Mouse (Mus musculus) cerebellum, postnatal 25 days (tissue): ENCODE results near the gene Mtrf1l.

Experiments used
- DNase-seq, 2 experiments: peaks; one replicate each; pipeline ENCODE4 v3.0.0; 2021; ENCODE audit warnings: mixed read lengths in 2 of 2

Gene Mtrf1l

GRCm38 (mm10) chr10:5823740-5824491 lies at the start of gene Mtrf1l:
TSS of gene Mtrf1l (minus strand) at chr10:5823910.
- DNase-seq = peak; percentile 95 to 97

DNA sequence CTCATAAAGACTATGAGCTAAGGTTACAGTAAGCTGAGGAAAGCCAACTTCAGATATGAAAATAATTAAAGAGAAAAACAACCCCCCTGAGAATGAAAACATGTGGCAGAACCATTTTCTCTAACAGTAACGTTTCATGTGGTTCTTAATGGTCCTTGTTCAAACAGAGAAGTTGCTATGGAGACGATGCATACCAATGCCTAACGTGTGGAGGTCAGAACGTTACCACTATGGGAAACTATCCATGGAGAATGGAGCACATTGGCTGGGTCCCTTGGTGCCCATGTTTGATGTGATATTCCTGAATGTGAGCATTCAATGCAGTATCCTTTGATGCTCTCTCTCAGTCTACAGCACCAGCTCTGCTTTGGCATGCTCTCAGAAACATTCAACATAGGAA lies 47.4 kb upstream of the Mtrf1l start:
- no peak for DNase-seq

- DNase-seq = peak; percentile 41 to 59
Observed at GRCm38 (mm10) chr10:5867981-5868552, 44.4 kb upstream of the Mtrf1l start.

- peak in 1 of 2 experiments; percentile 24 for DNase-seq
Observed at GRCm38 (mm10) chr10:5865996-5866395, 42.3 kb upstream of the Mtrf1l start.

DNA sequence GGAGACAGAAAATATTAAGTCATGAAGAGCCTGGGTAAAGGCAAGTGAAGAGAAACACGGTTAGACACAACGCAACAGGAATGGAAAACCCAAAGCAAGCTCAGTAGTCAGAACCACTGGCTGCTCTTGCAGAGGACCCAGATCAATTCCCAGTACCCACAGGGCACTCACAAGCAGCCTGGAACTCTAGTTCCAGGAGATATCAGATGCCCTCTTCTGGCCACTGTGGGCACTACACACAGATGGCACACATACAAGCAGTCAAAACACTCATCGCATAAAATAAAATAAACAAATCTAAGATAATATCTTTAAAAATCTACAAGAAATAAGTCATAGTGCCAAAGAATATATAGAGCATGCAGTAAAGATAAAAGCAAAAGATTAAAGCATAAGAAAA lies 39.0 kb upstream of the Mtrf1l start:
- no peak for DNase-seq

- DNase-seq = no peak
Observed at GRCm38 (mm10) chr10:5860849-5861248, 37.1 kb upstream of the Mtrf1l start.

GRCm38 (mm10) chr10:5859729-5860128 lies 36.0 kb upstream of the Mtrf1l start:
- peak in 1 of 2 experiments; percentile 43 for DNase-seq

GRCm38 (mm10) chr10:5857996-5858549 lies 34.4 kb upstream of the Mtrf1l start:
- DNase-seq = no peak

- DNase-seq = no peak
Observed at GRCm38 (mm10) chr10:5853290-5853868, 29.7 kb upstream of the Mtrf1l start.

- no peak for DNase-seq
Observed at GRCm38 (mm10) chr10:5846939-5847338, 23.2 kb upstream of the Mtrf1l start.

DNA sequence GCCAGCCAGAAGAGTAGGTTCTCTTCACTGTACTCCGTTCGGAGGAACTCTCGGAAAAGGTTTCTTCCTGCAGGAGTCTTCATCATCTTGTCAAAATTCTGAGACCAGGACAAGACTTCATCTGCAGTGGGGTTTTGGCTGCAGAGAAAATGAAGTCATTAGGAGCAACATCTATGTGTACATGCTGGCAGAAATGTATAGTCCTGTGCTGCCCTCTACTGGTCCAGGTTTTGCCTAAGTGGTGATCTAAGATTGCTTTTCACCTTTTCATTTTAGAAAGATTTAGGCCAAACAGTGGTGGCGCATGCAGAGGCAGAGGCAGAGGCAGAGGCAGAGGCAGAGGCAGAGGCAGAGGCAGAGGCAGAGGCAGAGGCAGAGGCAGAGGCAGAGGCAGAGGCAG lies 17.7 kb upstream of the Mtrf1l start:
- DNase-seq = peak; percentile 23 to 69

DNA sequence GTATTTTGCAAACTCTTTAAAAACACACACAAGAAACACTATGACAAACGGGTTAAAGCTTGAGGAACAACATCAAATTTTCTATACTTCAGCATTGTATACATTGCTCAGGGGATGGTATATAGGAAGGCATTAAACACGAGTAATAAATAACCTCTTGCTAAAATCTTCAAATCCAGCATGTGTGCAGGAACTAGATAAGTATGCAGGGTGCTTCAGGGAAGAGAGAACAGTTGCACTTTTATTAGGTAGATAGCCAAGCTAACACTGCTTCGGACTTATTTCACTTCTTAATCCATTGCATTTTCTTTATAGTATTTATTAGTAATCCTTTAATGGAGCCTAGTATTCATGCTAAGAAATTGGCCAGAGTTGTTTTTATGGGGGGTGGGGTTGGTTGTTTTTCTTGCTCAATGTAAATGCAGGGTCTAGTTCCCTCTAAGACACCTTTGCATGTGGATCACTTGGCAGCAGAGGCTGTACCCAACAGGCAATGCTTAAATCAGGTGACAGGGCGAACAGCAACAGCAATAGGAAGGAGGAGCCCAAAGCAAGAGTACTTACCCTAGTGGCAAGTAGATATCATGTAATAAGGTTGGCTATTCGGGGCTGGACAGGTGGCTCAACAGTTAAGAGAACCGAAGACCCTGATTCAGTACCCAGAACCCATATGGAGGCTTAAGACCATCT lies 2.8 kb upstream of the Mtrf1l start:
- no peak for DNase-seq

DNA sequence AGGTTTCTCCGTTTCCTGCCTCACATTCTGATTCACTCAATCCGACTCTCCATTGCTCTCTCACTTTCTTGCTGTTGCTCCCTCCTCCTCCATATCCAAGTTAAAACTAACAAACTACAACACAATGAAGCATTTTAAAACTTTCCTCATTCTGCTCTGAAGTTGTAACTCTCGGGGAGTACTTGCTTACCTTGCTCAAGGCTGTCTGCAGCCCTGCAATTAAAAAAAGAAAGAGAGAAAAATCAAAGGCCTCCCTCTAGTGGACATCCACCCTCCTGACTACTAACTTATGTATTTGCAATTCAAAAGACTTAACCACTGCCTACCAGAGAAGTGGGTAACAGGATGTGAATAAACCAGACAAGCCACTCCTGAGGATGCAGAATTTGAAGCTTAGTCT lies 1.1 kb upstream of the Mtrf1l start:
- DNase-seq = peak; percentile 27 to 55

- DNase-seq = no peak
Observed at GRCm38 (mm10) chr10:5823291-5823739, 395 bp downstream of the Mtrf1l start.

- DNase-seq = no peak
Observed at GRCm38 (mm10) chr10:5818772-5819171, 4.9 kb downstream of the Mtrf1l start.

DNA sequence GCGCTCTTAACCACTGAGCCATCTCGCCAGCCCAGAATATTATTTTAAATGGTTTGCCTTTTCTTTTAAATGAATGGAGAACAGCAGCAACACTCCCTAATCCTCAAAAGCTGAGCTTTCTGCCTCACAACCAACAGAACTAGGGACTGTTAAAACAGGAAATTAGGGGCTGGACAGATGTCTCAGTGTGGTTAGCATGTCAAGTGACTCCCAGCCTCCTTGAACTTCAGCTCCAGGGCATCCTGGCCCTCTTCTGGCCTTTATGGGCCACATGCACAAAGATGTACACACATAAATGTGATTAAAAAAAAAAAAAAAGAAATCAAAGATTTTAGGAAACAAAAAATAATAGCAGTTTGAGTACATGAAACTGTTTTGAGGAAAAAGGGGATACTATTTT lies 7.7 kb downstream of the Mtrf1l start:
- no peak for DNase-seq

- DNase-seq = no peak
Observed at GRCm38 (mm10) chr10:5813724-5814123, 10.0 kb downstream of the Mtrf1l start.

- no peak for DNase-seq
Observed at GRCm38 (mm10) chr10:5807683-5808082, 16.0 kb downstream of the Mtrf1l start.

DNA sequence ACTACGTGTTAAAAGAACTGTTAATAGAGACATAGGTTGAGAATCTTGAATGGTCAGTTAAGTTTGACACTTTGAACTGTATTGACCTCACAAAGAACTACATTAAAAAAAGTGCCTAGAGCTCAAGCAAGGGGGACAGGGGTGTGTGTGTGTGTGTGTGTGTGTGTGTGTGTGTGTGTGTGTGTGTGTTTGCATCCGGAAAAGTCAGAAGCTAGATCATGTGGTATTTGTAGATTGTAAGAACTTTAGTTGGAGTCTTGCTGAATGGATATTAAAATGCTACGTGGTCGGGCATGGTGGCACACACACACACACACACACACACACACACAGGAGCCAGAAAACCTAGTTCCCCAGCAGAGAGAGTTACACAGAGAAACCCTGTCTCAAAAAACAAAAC lies 16.7 kb downstream of the Mtrf1l start:
- no peak for DNase-seq

GRCm38 (mm10) chr10:5806416-5806815 lies 17.3 kb downstream of the Mtrf1l start:
- DNase-seq = no peak

- peak; percentile 94 to 98 for DNase-seq
Observed at GRCm38 (mm10) chr10:5805731-5806307, 17.9 kb downstream of the Mtrf1l start.

GRCm38 (mm10) chr10:5805243-5805730 lies 18.4 kb downstream of the Mtrf1l start, which contains the start of gene Fbxo5:
TSS of gene Fbxo5 (minus strand) at chr10:5805600.
- peak; percentile 98 to 100 for DNase-seq
